Mouse (Mus musculus) Muller cell, postnatal 12 days (primary cell): ENCODE results near the gene Arhgef16.

Experiments
- DNase-seq: peaks from one replicate; pipeline ENCODE4 v3.0.0-alpha.2; 2015; ENCODE audit errors: inconsistent ontology term

Arhgef16 gene

DNA sequence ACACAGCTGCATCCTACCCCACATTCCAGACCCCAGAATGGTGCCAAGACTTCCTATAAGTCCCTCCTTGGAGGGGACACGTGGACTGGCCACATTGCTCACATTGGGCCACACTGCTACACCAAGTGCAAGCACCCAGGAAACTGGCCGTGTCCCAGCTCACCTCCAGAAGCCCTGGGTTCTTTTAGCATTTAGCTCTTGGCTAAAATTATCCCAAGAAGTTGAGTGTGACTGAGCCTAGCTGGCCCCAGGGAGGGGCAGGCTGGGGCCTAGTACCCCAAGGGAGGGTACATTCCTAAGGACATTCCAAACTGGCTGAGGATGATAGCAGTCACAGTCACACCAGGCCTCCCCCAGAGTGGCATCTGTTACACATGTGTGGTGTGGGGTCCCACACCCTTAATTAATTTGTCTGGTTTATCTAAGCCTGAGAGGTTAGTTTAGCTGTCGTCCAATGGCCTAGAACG, 7.7 kb downstream of the Arhgef16 start:
- no peak for DNase-seq

DNA sequence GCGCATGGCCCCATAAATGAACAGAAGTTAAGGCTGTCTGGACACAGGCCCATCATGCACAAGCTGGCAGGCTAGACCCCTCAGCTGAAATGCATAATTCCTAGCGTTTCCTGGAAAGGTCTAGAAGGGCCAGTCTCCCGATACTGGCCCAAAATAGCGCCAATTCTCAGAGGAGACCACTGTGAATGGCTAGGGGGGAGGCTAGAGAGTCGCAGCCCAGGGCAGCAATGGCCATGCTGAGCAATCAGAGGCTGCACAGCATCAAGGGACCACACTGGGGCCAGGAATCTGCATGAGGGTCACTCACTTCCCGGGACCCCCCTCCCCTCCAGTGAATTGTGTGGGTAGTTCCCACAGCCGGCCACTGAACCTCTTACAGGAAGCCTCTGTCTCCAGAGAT, 17.8 kb downstream of the Arhgef16 start:
- no peak for DNase-seq

DNA sequence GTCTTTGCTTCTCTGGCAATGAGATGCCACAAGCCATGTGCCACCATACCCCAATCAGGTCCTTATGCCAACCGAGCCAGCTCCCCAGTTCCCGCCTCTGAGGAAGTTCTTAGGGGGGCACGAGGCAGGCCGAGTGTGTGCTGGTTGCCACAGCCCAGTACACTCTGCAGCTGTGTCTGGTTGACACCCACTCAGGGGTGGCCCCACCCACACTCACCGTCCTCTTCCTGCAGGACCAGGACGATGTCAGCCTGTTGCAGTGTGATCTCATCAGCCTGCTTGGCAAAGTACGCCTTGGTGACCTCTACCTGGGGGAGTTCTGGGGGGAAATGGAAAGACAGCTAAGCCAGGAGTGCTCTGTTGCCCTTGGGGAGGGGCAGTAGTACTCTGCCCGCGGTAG, 22.0 kb downstream of the Arhgef16 start:
- DNase-seq = no peak

DNA sequence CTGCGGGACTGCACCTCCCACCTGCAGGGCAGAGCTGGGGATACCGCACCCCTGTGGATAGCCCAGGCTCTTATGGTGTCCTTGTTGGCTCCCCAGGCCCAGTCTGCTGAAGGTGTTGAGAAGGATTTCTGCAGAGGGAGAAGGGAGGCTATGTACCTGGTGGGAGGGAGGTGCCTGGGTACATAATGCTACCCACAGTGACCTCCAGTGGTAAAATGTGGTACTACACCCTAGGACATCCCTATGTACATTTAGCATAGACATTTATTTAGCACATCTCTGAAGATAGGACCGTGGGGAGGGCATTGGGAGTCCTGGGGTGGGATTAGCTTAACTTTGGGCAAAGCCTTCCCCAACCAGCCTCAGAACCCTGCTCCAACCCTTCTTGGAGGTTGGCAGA, 28.5 kb downstream of the Arhgef16 start:
- peak; percentile 43 for DNase-seq

DNA sequence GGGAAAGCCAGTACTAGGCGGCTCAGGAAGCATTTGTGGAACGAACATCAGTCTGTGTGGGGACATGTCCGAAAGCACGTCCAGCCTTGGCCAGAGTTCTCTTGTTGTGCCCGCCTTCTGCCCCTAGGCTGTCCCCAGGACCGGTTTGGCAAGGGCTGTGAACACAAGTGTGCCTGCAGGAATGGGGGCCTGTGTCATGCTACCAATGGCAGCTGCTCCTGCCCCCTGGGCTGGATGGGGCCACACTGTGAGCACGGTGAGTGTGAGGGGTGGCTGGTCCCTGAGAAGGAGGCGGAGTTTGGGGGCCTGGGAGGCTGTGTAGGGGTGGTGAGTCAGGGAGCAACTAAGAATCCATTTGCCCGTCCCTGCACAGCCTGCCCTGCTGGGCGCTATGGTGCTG, 32.0 kb downstream of the Arhgef16 start:
- peak; percentile 48 for DNase-seq

DNA sequence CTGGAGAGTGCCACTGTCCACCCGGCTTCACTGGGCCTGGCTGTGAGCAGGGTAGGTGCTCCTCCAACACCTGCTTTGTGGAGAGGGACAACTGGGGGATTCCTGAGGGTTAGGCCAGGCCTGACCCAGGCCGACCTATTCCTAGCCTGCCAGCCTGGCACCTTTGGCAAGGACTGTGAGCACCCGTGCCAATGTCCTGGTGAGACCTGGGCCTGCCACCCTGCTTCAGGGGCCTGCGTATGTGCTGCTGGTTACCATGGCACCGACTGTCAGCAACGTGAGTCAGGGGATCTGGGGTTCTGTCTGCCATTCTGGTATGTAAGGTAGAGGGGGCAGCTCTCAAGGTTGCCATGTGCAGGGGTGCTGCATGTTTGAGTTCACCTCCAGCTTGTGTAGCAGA, 34.0 kb downstream of the Arhgef16 start:
- no peak for DNase-seq

DNA sequence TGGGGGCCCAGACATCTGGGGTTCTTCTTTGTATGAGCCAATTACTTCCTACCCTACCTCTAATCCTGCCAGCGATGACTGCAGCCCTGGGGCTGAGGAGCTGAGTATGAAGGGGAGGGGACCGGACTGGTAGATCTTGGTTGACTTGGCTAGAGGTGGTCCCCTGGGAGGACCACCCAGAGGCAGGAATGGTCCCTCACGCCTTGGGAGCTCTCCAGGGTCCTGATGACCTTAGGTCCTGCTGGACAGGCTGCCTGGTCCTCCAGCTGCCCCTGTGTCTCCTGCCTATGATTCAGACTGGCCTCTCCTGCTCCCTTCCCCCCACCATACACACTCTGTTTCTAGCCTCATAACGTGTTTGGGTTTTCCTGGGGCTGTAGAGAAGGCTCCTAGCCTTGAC, 39.4 kb downstream of the Arhgef16 start:
- DNase-seq = no peak

DNA sequence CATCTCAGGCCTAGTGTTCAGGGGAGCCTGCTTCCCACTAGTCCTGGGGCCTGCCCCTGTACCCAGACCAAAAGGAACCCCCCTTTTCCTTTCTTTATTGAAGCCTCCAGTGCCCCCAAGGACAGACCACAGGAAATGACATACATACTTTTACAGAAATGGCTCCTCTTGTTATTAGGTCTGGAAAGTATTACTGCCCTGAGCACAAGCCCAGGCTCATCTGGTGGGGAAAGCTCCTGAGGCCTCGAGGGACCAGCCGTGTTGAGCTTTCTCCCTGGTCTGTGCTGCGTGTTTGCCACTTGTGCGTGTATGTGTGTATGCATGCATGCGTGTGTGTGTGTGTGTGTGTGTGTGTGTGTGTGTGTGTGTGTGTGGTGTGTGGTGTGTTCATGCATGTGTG, 40.7 kb downstream of the Arhgef16 start:
- no peak for DNase-seq

DNA sequence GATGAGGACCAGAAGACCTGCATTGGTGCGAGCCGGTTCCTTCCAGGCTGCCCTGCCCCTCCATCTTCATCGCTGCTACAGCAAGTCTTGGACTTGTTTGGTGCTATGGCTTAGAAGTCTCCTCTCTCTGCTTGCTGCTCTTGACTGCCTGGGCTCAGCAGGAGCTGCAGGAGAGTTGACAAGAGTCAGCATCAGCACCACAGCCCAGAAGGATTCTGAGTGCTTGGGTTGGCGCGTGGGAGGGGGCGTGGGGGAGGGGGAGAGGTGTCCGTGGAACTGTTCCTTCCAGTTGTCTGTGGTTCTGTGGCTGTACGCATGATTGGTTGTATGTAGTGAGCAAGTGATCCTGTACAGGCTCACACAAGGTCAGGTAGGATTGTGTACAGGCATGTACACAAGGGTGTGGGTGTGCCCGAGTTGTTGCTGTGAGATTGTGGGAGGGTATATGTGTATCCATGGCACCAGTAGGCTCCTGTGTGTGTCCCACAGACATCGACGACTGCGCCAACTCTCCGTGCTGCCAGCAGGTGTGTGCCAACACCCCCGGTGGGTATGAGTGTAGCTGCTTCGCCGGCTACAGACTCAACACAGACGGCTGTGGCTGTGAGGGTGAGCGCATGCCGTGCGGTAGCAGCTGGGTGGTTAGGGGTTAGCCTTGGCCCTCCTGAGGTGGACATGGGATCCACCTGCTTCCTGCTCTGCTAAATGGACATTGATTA, 48.8 kb downstream of the Arhgef16 start:
- DNase-seq = no peak

DNA sequence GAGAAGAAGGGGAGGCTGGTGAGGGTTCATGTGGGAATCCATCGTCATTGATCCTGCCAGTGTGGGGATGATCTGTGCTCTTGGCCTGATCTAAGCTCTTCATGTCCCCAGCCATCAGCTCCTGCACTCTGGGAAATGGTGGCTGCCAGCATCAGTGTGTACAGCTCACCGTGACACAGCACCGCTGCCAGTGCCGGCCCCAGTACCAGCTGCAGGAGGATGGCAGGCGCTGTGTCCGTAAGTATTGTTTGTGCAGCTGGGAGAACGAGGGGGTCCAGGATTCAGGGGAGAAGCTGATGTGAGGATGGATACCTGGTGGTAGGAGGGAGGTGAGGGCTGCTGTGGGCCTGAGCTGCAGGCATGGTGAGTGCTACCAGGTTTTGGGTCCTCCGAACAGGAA, 52.2 kb downstream of the Arhgef16 start:
- no peak for DNase-seq

DNA sequence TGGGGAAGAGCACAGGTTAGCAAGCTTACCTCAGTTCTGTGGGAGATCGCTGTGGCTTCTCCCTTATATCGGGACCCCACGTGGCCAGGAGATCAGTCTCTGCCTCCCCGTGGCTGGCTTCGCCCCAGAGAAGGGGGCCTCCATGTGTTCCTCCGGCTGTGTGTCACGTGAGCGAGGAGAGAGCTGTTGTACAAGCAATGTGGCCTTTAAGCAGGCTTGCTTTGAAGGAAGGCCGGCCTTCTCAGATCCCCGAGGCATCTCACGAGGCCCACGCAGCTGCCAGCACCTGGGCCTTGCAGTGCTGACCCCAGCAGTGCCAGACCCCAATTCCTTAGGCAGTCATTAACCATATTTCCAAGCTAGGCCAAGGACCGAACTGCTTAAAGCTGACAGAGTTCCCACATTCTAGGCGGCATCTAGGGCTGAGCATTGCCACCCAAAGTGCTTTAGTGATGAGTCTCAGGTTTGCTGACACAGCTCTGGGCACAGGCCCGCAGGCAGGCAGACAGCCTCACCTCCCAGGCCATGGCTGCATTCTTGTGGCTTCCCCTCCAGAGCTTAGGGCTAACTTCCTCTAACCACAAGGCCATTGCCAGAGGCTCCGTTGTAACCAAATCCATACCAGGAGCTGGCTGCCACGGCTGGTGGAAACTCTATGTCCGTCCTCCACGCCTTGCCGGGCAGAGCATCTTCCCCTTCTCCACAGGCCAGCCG, 53.2 kb downstream of the Arhgef16 start:
- DNase-seq = peak; percentile 82

DNA sequence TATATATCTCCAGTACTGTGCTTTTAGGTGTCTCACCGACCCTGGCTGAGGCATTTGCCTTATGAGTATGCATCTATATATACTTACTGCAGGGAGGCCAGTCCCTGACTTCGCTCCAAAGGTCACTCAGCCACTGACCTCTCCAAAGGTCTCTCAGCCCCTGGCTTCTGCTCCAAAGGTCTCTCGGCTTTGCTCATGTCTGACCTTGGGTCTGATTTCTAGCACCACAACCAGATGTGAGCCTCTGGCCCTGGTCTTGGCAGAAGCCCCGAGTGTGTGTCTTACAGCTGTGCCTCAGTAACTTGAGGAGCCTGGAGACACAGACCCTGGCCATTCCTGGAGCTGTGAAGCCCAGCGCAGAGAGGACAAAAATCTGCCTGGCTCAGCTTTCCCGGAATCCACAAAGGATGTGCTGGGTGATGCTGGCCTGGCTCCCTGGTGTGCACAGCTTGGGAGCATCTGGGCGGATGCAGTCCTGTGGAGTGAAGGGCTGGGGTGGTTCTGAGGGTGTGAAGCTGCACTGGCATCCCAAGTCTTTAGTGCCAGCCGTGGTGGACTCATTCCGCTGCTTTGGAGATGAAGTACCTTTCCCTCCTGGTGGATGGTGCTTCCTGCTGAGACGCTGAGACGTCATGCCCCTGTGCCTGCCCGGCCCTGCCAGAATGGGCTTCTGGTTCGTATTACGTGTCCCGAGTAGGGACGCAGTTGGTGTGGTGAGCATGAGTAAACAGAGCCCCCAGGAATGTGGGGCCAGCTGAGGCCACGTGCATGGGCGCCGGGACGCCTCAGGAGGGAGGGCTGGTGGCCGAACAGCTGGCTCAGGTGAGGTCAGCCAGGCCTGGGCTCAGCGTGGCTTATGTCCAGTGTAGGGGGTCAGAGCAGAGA, 54.0 kb downstream of the Arhgef16 start:
- no peak for DNase-seq

DNA sequence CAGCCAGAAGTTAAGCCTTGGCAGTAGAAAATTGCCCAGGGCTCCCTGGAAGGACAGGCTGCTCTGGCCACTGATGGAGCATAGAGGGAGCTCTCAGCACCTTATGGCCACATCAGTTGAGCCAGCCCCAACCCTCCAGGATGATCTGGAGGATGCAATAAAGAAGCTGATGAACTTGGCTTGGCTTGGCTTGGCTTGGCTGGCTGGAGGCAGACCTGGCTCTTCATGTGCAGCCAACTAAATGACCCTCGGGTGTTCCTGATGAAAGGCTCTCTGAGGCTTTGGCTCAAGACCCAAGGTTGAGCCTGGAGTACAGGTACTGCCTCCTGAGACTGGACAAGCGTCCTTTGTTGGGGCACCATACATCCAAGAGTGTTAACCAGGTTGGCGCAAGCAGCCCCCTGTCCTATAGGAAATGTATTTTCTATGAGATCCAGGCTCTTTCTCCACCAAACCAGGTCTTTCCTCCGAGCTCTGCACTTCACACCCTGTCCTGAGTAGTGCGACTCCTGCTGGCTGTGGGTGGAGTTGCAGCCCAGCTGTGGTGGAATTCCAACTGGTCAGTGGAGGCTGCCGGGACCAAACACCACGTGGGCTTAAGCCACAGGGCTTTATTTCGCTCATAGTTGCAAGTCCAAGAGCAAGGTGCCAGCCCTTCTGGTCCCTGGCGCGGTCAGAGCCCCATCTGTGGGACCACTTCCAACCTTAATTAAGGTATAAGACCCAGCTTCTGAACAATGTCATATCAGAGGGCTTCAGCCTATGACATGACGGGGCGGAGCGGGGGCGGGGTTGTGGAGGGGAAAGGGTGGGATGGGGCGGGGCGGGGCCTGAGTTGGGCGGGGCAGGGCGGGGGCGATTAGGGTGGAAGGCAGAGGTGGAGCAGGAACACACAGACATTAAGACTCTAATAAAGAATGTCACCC, 55.1 kb downstream of the Arhgef16 start:
- DNase-seq = peak; percentile 86

DNA sequence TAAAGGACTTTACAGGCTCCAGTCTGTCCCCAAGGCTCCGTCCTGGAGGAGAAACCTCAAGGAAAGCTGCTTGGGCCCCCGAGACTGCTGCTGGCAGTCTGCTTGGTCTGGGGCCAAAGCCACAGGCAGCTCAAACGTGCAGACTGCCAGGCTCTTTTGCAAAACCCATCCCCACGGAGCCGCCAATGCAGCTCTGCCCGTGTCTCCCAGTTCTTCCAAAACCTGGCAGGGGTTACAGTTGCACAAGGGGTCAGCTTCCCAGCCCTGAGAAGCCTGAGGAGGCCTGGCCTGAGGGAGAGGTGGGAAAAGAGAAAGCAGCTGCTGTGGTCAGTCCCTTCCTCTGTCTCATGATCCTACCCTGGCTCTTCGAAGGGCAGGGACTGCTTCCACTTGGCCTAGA, 56.1 kb downstream of the Arhgef16 start:
- DNase-seq = peak; percentile 38

DNA sequence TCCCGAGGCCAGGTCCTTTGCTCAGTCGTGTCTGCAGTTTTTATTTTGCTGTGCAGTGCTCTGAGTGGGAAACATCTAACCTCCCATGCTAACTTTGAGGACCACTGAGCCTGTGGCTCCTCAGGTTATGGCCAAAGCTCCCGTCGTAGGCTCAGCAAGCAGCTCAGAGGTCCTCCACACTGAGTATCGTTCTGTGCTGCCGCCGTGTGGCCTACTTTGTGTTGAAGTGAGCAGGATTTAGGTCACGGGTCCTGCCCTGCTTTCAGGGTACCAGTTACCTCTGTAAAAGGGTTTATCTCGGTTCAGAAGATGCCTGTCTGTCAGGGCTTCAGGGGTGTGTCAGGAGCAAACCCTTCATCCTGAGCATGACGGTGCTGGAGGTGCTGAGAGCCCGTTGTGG, 60.9 kb downstream of the Arhgef16 start:
- no peak for DNase-seq

DNA sequence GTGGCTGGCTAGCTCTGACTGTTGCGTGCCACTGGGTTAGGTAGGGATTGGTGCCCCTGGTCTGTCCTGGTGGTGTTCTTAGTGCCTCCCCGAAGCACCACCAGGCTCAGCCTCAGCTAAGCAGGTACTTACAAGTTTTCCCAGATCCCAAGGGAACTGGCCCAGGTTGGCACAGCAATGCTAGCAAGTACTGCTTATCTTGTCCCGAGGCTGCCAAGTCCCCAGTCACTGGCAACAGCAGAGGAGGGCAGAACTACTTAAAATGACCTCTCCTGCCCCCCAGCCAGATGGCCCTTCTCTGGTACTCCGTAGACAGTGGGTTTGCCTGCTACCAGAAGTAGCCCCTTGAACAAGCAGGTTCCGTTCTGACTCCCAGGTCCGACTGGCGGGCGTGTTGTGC, 62.3 kb downstream of the Arhgef16 start:
- DNase-seq = no peak

DNA sequence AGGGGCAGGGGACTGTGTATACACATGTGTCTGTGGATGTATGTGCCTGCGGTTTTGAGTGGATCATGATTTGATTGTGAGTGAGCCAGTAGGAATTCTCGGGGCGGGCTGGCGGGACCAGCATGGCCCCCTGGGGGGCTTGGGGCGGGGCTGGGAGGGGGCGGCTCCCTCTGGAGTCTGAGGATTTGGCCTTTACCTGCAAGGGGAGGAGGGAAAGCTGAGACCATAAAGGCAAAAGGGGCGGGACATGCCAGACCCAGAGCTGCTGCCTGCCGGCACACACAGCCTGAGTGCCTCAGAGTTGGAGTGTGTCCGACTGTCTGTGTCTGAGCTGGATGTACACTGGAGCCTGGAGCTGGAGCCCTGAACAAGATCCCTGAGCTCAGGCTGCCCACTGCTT, 64.2 kb downstream of the Arhgef16 start:
- peak; percentile 61 for DNase-seq

DNA sequence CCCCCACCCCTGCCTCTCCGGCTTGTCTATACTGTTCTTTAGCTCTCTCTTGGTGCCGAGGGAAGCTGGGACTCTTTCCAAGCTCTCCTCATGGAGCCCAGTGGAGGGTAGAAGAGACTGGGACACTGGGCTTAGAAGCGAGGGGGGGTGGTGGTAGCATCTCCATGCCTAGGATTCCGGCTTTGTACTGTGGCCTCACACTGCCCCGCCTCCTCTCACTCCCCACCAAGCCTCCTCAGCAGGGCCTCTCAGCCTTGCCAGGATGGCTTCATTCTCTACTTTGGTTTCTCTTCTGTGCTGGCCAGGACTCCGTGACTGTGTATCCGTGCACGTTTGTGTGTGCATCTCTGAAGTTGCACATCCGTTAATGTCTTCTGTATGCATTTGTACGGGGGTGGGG, 64.6 kb downstream of the Arhgef16 start:
- DNase-seq = peak; percentile 80

DNA sequence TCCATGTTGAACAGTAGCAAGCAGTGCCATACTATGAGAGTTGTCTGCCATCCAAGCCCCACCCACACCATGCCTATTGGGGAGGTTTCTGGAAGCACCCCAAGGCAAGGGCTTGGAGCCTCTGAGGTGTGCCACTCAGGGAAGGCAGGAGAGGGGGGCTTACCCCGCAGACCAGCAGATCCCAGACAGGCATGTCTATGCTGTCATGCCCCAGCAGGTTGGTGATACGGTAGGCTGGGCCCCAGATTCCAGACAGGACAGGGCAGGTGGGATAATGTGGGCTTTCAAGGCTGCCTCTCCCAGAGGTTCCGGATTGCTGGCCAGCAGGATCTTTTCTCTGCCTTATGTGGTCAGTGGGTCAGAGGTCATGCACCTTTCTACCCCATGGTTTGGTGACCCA, 65.5 kb downstream of the Arhgef16 start:
- DNase-seq = no peak

DNA sequence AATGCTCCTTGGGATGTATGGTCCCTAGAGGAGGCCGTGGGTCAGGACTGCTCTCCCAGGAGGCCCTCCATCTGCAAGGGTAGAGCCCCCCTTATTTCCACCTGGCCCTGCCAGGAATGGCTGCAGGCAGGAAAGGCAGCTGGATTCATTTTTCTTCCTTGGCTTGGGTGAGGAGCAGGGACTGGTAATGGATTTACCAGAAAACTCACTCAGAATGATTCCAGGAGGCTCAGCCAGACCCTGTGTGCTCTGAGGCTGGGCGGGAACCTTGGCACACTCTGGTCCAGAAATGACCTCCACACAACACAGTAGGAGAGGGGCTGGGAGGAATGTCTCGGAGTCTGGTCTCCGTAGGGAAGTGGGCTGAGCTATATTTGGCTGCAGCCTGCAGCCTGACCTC, 69.2 kb downstream of the Arhgef16 start:
- DNase-seq = no peak

DNA sequence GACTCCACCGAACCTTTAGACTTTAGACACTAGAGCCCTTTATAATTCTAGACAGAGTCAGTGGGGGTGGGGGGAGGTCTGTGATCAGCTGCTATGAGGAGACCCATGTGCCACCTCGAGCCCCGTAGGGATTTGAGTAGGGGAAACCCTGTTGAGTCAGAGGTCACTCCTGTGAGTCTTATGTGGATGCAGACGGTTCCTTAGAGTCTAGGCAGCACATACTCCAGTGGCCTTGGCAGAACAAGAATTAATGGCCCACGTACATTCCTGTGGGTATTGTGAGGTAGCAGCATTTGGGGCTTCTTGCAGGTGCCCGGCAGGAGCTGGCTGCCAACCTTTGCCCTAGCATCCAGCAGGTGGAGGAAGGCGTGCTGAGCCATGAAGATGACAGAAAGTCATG, 70.1 kb downstream of the Arhgef16 start:
- DNase-seq = no peak
